Mouse (Mus musculus): Measurements from ENCODE around the gene Lrrn4. TPM values are rescaled to one million over a fixed set of nuclear protein-coding genes. Genes with fewer than 3 reads are reported as not detected.
A peak's percentile ranks its signal among the peaks of the same experiment; 100 is the strongest.

The Lrrn4 gene
- polyA plus RNA-seq, 1 experiment from 2014 or later: 6.3 TPM

- 81% methylated on average over 5 of the region's 5 CpGs for WGBS
- Histone ChIP-seq H3K27me3 (ENCODE audit: control insufficient read depth, insufficient read depth, low read depth, low read length) (no peaks in the 10 kb centered on the region), H3K36me3 (ENCODE audit: control insufficient read depth, insufficient read depth, low read length) (peaks cover 1% of the 10 kb centered on the region; the same call in 1 of the 2 replicates), H3K4me2 (ENCODE audit: low read depth, low read length) (no peak overlapping the region), H3K4me3 (ENCODE audit: low read length) (no peak overlapping the region), H3K4me1 (replicated peaks; ENCODE audit: control insufficient read depth, insufficient read depth, low read length) (no peaks in the 10 kb centered on the region), H3K9ac (ENCODE audit: low read length) (no peak overlapping the region), H3K27ac (ENCODE audit: low read length) (no peak overlapping the region), H3K9me3 (ENCODE audit: control insufficient read depth, low read length) (no peaks in the 10 kb centered on the region)
- no peak for ATAC-seq (ENCODE audit: low read depth)
Measured at GRCm38 (mm10) chr2:132856333-132856732, 24.4 kb downstream of the Lrrn4 start.

- H3K27ac ChIP-seq (ENCODE audit: low read length): no peak overlapping the region
- H3K4me3 ChIP-seq (ENCODE audit: low read length): no peak overlapping the region
- no peak for ATAC-seq (ENCODE audit: low read depth)
Measured at GRCm38 (mm10) chr2:132853051-132853450, 27.6 kb downstream of the Lrrn4 start.

DNA sequence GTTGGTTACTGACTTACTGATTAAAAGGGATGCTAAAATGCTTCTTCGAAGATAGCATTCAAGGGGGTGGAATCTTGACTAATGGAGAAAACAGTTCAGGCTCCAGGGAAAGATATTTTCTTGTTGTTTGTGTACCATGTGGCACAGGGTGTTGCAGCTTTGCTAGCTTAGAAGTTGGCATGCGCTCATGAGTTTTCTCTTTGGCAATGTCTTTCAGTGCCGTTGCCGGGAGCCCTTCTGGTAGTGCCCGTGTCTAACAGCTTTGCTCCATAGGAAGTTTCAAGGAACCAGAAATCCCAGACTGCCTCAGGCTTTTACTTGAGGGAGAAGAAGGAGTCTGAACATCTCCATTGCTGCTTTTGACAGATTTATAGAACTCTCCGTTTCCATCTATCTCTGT is 31.6 kb downstream of the Lrrn4 start:
- no peak overlapping the region for H3K4me2 ChIP-seq (ENCODE audit: low read depth, low read length)
- 90% methylated on average over 6 of the region's 6 CpGs for WGBS
- no peak overlapping the region for H3K9ac ChIP-seq (ENCODE audit: low read length)
- no peak overlapping the region for H3K27ac ChIP-seq (ENCODE audit: low read length)
- no peaks in the 10 kb centered on the region for H3K27me3 ChIP-seq (ENCODE audit: control insufficient read depth, insufficient read depth, low read depth, low read length)
- peaks cover 8% of the 10 kb centered on the region for H3K36me3 ChIP-seq (ENCODE audit: control insufficient read depth, insufficient read depth, low read length)
- ATAC-seq (ENCODE audit: low read depth): no peak
- H3K4me1 ChIP-seq (replicated peaks; ENCODE audit: control insufficient read depth, insufficient read depth, low read length): peaks cover 11% of the 10 kb centered on the region
- H3K9me3 ChIP-seq (ENCODE audit: control insufficient read depth, low read length): no peaks in the 10 kb centered on the region
- no peak overlapping the region for H3K4me3 ChIP-seq (ENCODE audit: low read length)

More at GRCm38 (mm10) chr2:132853051-132853450, 27.6 kb downstream of the Lrrn4 start:
- peaks cover 4% of the 10 kb centered on the region; the same call in 1 of the 2 replicates for H3K4me1 ChIP-seq (replicated peaks; ENCODE audit: control insufficient read depth, insufficient read depth, low read length)
- H3K27me3 ChIP-seq (ENCODE audit: control insufficient read depth, insufficient read depth, low read depth, low read length): no peaks in the 10 kb centered on the region
- H3K9ac ChIP-seq (ENCODE audit: low read length): no peak overlapping the region
- no peaks in the 10 kb centered on the region for H3K9me3 ChIP-seq (ENCODE audit: control insufficient read depth, low read length)
- 86% methylated on average over 1 of the region's 1 CpGs for WGBS
- peaks cover 8% of the 10 kb centered on the region for H3K36me3 ChIP-seq (ENCODE audit: control insufficient read depth, insufficient read depth, low read length)
- no peak overlapping the region for H3K4me2 ChIP-seq (ENCODE audit: low read depth, low read length)

- ATAC-seq (ENCODE audit: low read depth): no peak
- 92% methylated on average over 4 of the region's 4 CpGs for WGBS
- H3K4me3 ChIP-seq (ENCODE audit: low read length): no peak overlapping the region
- peak overlapping the region; percentile 85; the same call in 1 of the 2 replicates for H3K4me2 ChIP-seq (ENCODE audit: low read depth, low read length)
- H3K4me1 ChIP-seq (replicated peaks; ENCODE audit: control insufficient read depth, insufficient read depth, low read length): peaks cover 11% of the 10 kb centered on the region
- H3K27me3 ChIP-seq (ENCODE audit: control insufficient read depth, insufficient read depth, low read depth, low read length): no peaks in the 10 kb centered on the region
- H3K9me3 ChIP-seq (ENCODE audit: control insufficient read depth, low read length): no peaks in the 10 kb centered on the region
- no peak overlapping the region for H3K27ac ChIP-seq (ENCODE audit: low read length)
- peaks cover 8% of the 10 kb centered on the region for H3K36me3 ChIP-seq (ENCODE audit: control insufficient read depth, insufficient read depth, low read length)
- H3K9ac ChIP-seq (ENCODE audit: low read length): no peak overlapping the region
Measured at GRCm38 (mm10) chr2:132848361-132848760, 32.3 kb downstream of the Lrrn4 start.

- H3K4me3 ChIP-seq (ENCODE audit: low read length): peak overlapping the region; percentile 98
Measured at GRCm38 (mm10) chr2:132847581-132847980, 33.1 kb downstream of the Lrrn4 start.

GRCm38 (mm10) chr2:132846407-132847358 is 34.0 kb downstream of the Lrrn4 start, which contains the start of gene Crls1:
Crls1 (plus strand) TSS chr2:132846666.
- H3K4me3 ChIP-seq (ENCODE audit: low read length): peak within 1 kb of the TSS; percentile 98
- H3K27ac ChIP-seq (ENCODE audit: low read length): peak within 1 kb of the TSS; percentile 82
- H3K27me3 ChIP-seq (ENCODE audit: control insufficient read depth, insufficient read depth, low read depth, low read length): no peaks in the 10 kb centered on the region
- peak within 1 kb of the TSS; percentile 91 for H3K9ac ChIP-seq (ENCODE audit: low read length)
- ATAC-seq (ENCODE audit: low read depth): peak; percentile 92
- peak within 1 kb of the TSS; percentile 85 for H3K4me2 ChIP-seq (ENCODE audit: low read depth, low read length)
- under 1% methylated on average over 76 of the region's 96 CpGs for WGBS
- H3K36me3 ChIP-seq (ENCODE audit: control insufficient read depth, insufficient read depth, low read length): peaks cover 8% of the 10 kb centered on the region
- no peaks in the 10 kb centered on the region for H3K9me3 ChIP-seq (ENCODE audit: control insufficient read depth, low read length)
- peaks cover 11% of the 10 kb centered on the region for H3K4me1 ChIP-seq (replicated peaks; ENCODE audit: control insufficient read depth, insufficient read depth, low read length)

More at GRCm38 (mm10) chr2:132847581-132847980, 33.1 kb downstream of the Lrrn4 start:
- Histone ChIP-seq H3K9ac (ENCODE audit: low read length) (peak overlapping the region; percentile 91), H3K27ac (ENCODE audit: low read length) (no peak overlapping the region), H3K4me2 (ENCODE audit: low read depth, low read length) (peak overlapping the region; percentile 85), H3K9me3 (ENCODE audit: control insufficient read depth, low read length) (no peaks in the 10 kb centered on the region), H3K36me3 (ENCODE audit: control insufficient read depth, insufficient read depth, low read length) (peaks cover 8% of the 10 kb centered on the region), H3K27me3 (ENCODE audit: control insufficient read depth, insufficient read depth, low read depth, low read length) (no peaks in the 10 kb centered on the region), H3K4me1 (replicated peaks; ENCODE audit: control insufficient read depth, insufficient read depth, low read length) (peaks cover 11% of the 10 kb centered on the region)
- 0 out of 2 replicates have a peak, but pooled peaks have one; percentile 10 for ATAC-seq (ENCODE audit: low read depth)
- WGBS: 17% methylated on average over 7 of the region's 7 CpGs

- Histone ChIP-seq H3K27me3 (ENCODE audit: control insufficient read depth, insufficient read depth, low read depth, low read length) (no peaks in the 10 kb centered on the region), H3K27ac (ENCODE audit: low read length) (no peak overlapping the region), H3K9me3 (ENCODE audit: control insufficient read depth, low read length) (no peaks in the 10 kb centered on the region), H3K36me3 (ENCODE audit: control insufficient read depth, insufficient read depth, low read length) (0 out of 2 replicates have a peak, but pooled peaks cover 4% of the 10 kb centered on the region), H3K4me3 (ENCODE audit: low read length) (no peak overlapping the region), H3K4me1 (replicated peaks; ENCODE audit: control insufficient read depth, insufficient read depth, low read length) (no peaks in the 10 kb centered on the region), H3K4me2 (ENCODE audit: low read depth, low read length) (no peak overlapping the region), H3K9ac (ENCODE audit: low read length) (no peak overlapping the region)
- no peak for ATAC-seq (ENCODE audit: low read depth)
- WGBS: 89% methylated on average over 4 of the region's 4 CpGs
Measured at GRCm38 (mm10) chr2:132841071-132841470, 39.6 kb downstream of the Lrrn4 start.

Other genes with a start within 250 kb of the Lrrn4 start
- gene Shld1, start 194.0 kb downstream of the Lrrn4 start, polyA plus RNA-seq (2015; fragmentation: Nextera tagmentation; extraction: Ambion mirVana): 13.4 and 15.5 TPM in 2 replicates
- 0.87 and 1.1 TPM in 2 replicates for gene Chgb, start 99.6 kb downstream of the Lrrn4 start, polyA plus RNA-seq (2015; fragmentation: Nextera tagmentation; extraction: Ambion mirVana)
- 21.6 and 21.8 TPM in 2 replicates for gene Trmt6, start 64.8 kb downstream of the Lrrn4 start, polyA plus RNA-seq (2015; fragmentation: Nextera tagmentation; extraction: Ambion mirVana)
- 13.8 TPM in 2 replicates for gene Mcm8, start 64.8 kb downstream of the Lrrn4 start, polyA plus RNA-seq (2015; fragmentation: Nextera tagmentation; extraction: Ambion mirVana)
- gene Crls1, start 34.2 kb downstream of the Lrrn4 start, polyA plus RNA-seq (2015; fragmentation: Nextera tagmentation; extraction: Ambion mirVana): 7.7 and 8.4 TPM in 2 replicates
- 3.7 and 4.4 TPM in 2 replicates for gene Fermt1, start 65.0 kb upstream of the Lrrn4 start, polyA plus RNA-seq (2015; fragmentation: Nextera tagmentation; extraction: Ambion mirVana)

Data from lung, embryonic 16.5 days (tissue).